Mouse (Mus musculus) kidney, adult 10 weeks (tissue): ENCODE measurements around the gene Klc1. TPM values are rescaled to one million over a fixed set of nuclear protein-coding genes. Genes with fewer than 3 reads are reported as not detected.

Experiments used
- polyA plus RNA-seq: library from polyadenylated mRNA; stranded (reverse); fragments of 350-450 nt; fragmentation: Illumina TruSeq; extraction: RNeasy Lipid Tissue Mini Kit (QIAGEN cat#74804); gene quantifications from one replicate; pipeline ENCODE4 v1.2.3, GENCODE M21; 2014; ENCODE audit warnings: low read depth, low replicate concordance

The Klc1 gene
- polyA plus RNA-seq: 2.7 TPM

GRCm38 (mm10) chr12:111758381-111759175 lies at the start of gene Klc1:
Gene Klc1, plus strand, starts transcription at chr12:111758849.

DNA sequence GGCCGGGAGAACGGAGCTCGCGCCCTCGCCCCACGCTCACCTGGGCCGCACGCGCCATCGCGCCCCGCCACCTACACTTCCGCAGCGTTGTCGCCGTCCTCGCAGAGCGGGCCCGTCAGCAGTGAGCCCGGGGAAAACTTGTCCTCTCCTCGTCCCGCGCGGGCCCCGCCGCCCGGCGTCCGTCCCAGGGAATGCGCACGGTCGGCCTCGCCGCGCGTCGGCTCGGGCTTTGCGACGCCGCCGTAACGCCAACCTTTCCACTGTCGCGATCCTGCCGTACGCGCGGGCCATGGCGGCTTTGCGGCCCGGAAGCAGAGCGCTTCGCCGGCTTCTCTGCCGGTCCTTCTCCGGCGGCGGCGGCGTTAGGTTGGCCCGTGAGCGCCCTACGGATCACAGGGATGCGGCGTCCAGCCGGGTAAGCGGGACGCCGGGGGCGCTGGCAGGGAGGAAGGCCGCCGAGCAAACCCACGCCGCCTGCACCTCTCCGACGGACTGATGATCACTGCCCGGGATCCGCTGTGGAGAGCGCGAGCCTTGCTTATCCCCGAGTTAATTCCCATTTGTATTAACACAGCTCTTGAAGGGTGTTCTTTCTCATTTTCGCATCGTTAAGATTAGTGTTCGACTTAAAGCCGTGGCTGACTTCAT lies 45.5 kb upstream of the Klc1 start, which contains the start of the genes Bag5 and Apopt1:
Gene Bag5 (minus strand): TSS at position 254 of the 648 bp plus-strand sequence.
Gene Apopt1 (plus strand): TSS at position 258 of the 648 bp plus-strand sequence.

GRCm38 (mm10) chr12:111813766-111814617 lies 55.3 kb downstream of the Klc1 start, which contains the start of the genes Xrcc3 and Zfyve21:
Gene Xrcc3, minus strand, starts transcription at chr12:111813873.
Gene Zfyve21, plus strand, starts transcription at chr12:111814170.

Other genes with a start within 250 kb of the Klc1 start
- gene Eif5, start 220.8 kb upstream of the Klc1 start, polyA plus RNA-seq: 610 TPM
- gene Mark3, start 184.3 kb upstream of the Klc1 start, polyA plus RNA-seq: 228 TPM
- 1.2 TPM for gene Ckb, start 86.5 kb upstream of the Klc1 start, polyA plus RNA-seq
- 0.28 TPM for gene Trmt61a, start 80.7 kb upstream of the Klc1 start, polyA plus RNA-seq
- 17.7 TPM for gene Bag5, start 45.6 kb upstream of the Klc1 start, polyA plus RNA-seq
- 34.8 TPM for gene Apopt1, start 45.6 kb upstream of the Klc1 start, polyA plus RNA-seq
- gene Xrcc3, start 55.0 kb downstream of the Klc1 start, polyA plus RNA-seq: not detected
- 22.7 TPM for gene Zfyve21, start 55.3 kb downstream of the Klc1 start, polyA plus RNA-seq
- gene Ppp1r13b, start 149.3 kb downstream of the Klc1 start, polyA plus RNA-seq: 3.0 TPM
- 1,899 TPM for gene Atp5mpl, start 208.1 kb downstream of the Klc1 start, polyA plus RNA-seq
- not detected for gene Tdrd9, start 212.7 kb downstream of the Klc1 start, polyA plus RNA-seq
- gene Rd3l, start 222.5 kb downstream of the Klc1 start, polyA plus RNA-seq: not detected